8 mouse cellular contexts compared by ENCODE assay signal in genomic region chr3:83127088-83127725, GRCm38 (mm10). TPM values are rescaled to one million over a fixed set of nuclear protein-coding genes. Genes with fewer than 3 reads are reported as not detected.
DNase-seq lines count a peak whose midpoint lies in the region; ATAC-seq and TF ChIP-seq lines count a peak whose summit lies in the region.

No protein-coding gene starts in this region.

- DNase-seq in lung, adult 18-20 months: no peak
- peak; percentile 37 for DNase-seq in heart, postnatal 4 days
- no peak for DNase-seq in right cerebral cortex, postnatal 36 days (ENCODE audit: low spot score in 2 of 2)
- DNase-seq in ovary, adult 18-20 months (ENCODE audit: low spot score): no peak

- H3K9ac ChIP-seq in lung, embryonic 15.5 days: no peak overlapping the region; the same call in 1 of the 2 replicates
- H3K9ac ChIP-seq in liver, embryonic 15.5 days: no peak overlapping the region

- no peaks in the 10 kb centered on the region for H3K36me3 ChIP-seq in lung, embryonic 15.5 days
- H3K36me3 ChIP-seq in liver, embryonic 15.5 days (replicated peaks): no peaks in the 10 kb centered on the region

- ATAC-seq in lung, embryonic 15.5 days (ENCODE audit: borderline replicate concordance, extremely low read depth, low FRiP score, low TSS enrichment): peak; percentile 80
- ATAC-seq in liver, embryonic 15.5 days (ENCODE audit: insufficient read depth): no peak
- ATAC-seq in activated CD4-positive, CD25-positive, alpha-beta regulatory T cell, adult 4 months: no peak

- peaks cover 69% of the 10 kb centered on the region for H3K27me3 ChIP-seq in lung, embryonic 15.5 days
- peaks cover 60% of the 10 kb centered on the region for H3K27me3 ChIP-seq in liver, embryonic 15.5 days

- H3K4me3 ChIP-seq in lung, embryonic 15.5 days: peak overlapping the region; percentile 48
- H3K4me3 ChIP-seq in embryonic fibroblast, embryonic 13.5 days (ENCODE audit: insufficient read depth, low read length): peak overlapping the region; percentile 41
- H3K4me3 ChIP-seq in liver, embryonic 15.5 days (replicated peaks): peak overlapping the region; percentile 31

- no peak overlapping the region for H3K27ac ChIP-seq in lung, embryonic 15.5 days
- H3K27ac ChIP-seq in embryonic fibroblast, embryonic 13.5 days (ENCODE audit: insufficient read depth, low read length): no peak overlapping the region
- H3K27ac ChIP-seq in liver, embryonic 15.5 days (replicated peaks): no peak overlapping the region

- no peaks in the 10 kb centered on the region for H3K9me3 ChIP-seq in lung, embryonic 15.5 days
- no peaks in the 10 kb centered on the region for H3K9me3 ChIP-seq in liver, embryonic 15.5 days (replicated peaks)

- 1% methylated on average over 37 of the region's 37 CpGs for WGBS in lung, embryonic 15.5 days
- WGBS in liver, embryonic 15.5 days (ENCODE audit: insufficient replicate concordance): 1% methylated on average over 37 of the region's 37 CpGs

- H3K4me1 ChIP-seq in lung, embryonic 15.5 days: peaks cover 27% of the 10 kb centered on the region
- no peaks in the 10 kb centered on the region for H3K4me1 ChIP-seq in embryonic fibroblast, embryonic 13.5 days (ENCODE audit: control insufficient read depth, insufficient read depth, low read length)
- 0 out of 2 replicates have a peak, but pooled peaks cover 7% of the 10 kb centered on the region for H3K4me1 ChIP-seq in liver, embryonic 15.5 days (replicated peaks)

- H3K4me2 ChIP-seq in lung, embryonic 15.5 days: peak overlapping the region; percentile 94
- peak overlapping the region; percentile 45 for H3K4me2 ChIP-seq in liver, embryonic 15.5 days

- no peak for TF ChIP-seq POLR2A in embryonic fibroblast, embryonic 13.5 days (IDR thresholded peaks at IDR 0.05; ENCODE audit: low read depth, low read length)

- no peak for TF ChIP-seq CTCF in embryonic fibroblast, embryonic 13.5 days (IDR thresholded peaks at IDR 0.05; ENCODE audit: borderline replicate concordance, insufficient read depth, low read length)

RNA-seq across cellular contexts. Expression of gene Dchs2, which starts 0.5 kb away (rescaled TPM):
- polyA plus RNA-seq in lung, embryonic 15.5 days (2015; fragmentation: Nextera tagmentation; extraction: Ambion mirVana): 0.13 and 0.14 TPM in 2 replicates
- polyA plus RNA-seq in embryonic fibroblast, embryonic 13.5 days (2011; ENCODE audit: insufficient read length, low read depth, missing spikeins): 0.12 and 0.25 TPM in 2 replicates
- 1 to 10 TPM; 1.2 to 1.3 TPM for total RNA-seq in heart, postnatal 4 days (2021)
- 0.01 and 0.02 TPM in 2 replicates for polyA plus RNA-seq in liver, embryonic 15.5 days (2015; fragmentation: Nextera tagmentation; extraction: Ambion mirVana)
- polyA plus RNA-seq in activated CD4-positive, CD25-positive, alpha-beta regulatory T cell, adult 4 months (2017; shearing (Covaris generic)): not detected
